Mouse (Mus musculus): Measurements from ENCODE around the gene Gm11237.
"Not testable (repeated sequence)": the region's sequence is repeated elsewhere in the genome, so short reads cannot be mapped to it uniquely, and the experiment has no call there.

Gm11237 gene

GRCm38 (mm10) chr4:73622684-73623083 is at the start of gene Gm11237:
Gm11237 (plus strand) TSS chr4:73622984.
- not testable (repeated sequence) for DNase-seq (ENCODE audit: low read depth, low spot score)

GRCm38 (mm10) chr4:73599248-73599647 is 23.5 kb upstream of the Gm11237 start:
- DNase-seq (ENCODE audit: low read depth, low spot score), result peak; percentile 49

GRCm38 (mm10) chr4:73607581-73607980 is 15.2 kb upstream of the Gm11237 start, which contains the start of gene Gm11238:
Gm11238 (plus strand) TSS chr4:73607881.
- DNase-seq (ENCODE audit: low read depth, low spot score), result not testable (repeated sequence)

GRCm38 (mm10) chr4:73637821-73638220 is 15.0 kb downstream of the Gm11237 start, which contains the start of gene Gm11236:
Gm11236 (plus strand) TSS chr4:73638121.
- DNase-seq (ENCODE audit: low read depth, low spot score), result not testable (repeated sequence)

GRCm38 (mm10) chr4:73661864-73662263 is 39.1 kb downstream of the Gm11237 start:
- not testable (repeated sequence) for DNase-seq (ENCODE audit: low read depth, low spot score)

- not testable (repeated sequence) for DNase-seq (ENCODE audit: low read depth, low spot score)
Observed at GRCm38 (mm10) chr4:73668054-73668453, 45.3 kb downstream of the Gm11237 start, which contains the start of gene Gm11239. Gm11239 (plus strand) TSS chr4:73668354.
